Mouse (Mus musculus) C2C12 (cell line): ENCODE results near the gene Nsmce3.

Experiments
- CEBPB ChIP-seq: IDR thresholded peaks from one replicate; pipeline ENCODE4 v1.6.1; 2011; ENCODE audit warnings: low read depth, mild to moderate bottlenecking, control low read depth, moderate library complexity
- CTCF ChIP-seq: IDR thresholded peaks from one replicate; pipeline ENCODE4 v1.5.1; 2011; ENCODE audit not compliant: control insufficient read depth, insufficient read depth, insufficient read length
- FOSL1 ChIP-seq: IDR thresholded peaks from one replicate; pipeline ENCODE4 v1.8.0; 2011; ENCODE audit warnings: mild to moderate bottlenecking, low read length; ENCODE audit not compliant: poor library complexity, insufficient read depth, severe bottlenecking
- MAX ChIP-seq: IDR thresholded peaks from one replicate; pipeline ENCODE4 v1.6.1; 2011; ENCODE audit warnings: mild to moderate bottlenecking, control low read depth
- MYOD1 ChIP-seq: IDR thresholded peaks from one replicate; pipeline ENCODE4 v1.6.1; 2011; ENCODE audit warnings: low read depth; ENCODE audit not compliant: control insufficient read depth, insufficient read length
- MYOG ChIP-seq: IDR thresholded peaks from one replicate; pipeline ENCODE4 v1.6.1; 2011; ENCODE audit not compliant: control insufficient read depth, insufficient read length; ENCODE audit errors: extremely low read depth
- USF1 ChIP-seq: IDR thresholded peaks from one replicate; pipeline ENCODE4 v1.6.1; 2011; ENCODE audit warnings: low read depth, mild to moderate bottlenecking, control low read depth, moderate library complexity

DNA sequence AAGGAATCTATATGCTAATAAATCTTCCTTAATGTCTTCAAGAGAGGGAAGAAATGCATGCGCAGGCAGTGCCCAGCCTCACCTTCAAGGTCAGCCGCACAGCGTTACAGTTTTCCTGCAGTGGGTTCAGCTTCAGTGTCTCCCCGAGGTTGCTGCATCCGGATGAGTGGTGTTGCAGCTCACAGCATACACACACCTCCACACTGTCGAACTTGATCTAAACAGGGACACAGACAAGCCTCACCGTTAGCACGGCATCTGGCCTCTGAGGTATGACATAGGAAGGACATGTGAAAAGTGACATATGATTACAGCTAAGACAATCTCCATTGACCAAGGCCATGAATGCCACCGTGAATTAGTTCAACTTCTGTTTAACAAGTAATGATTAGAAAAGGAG lies 53.1 kb downstream of the Nsmce3 start:
- no peak for TF ChIP-seq CTCF
- TF ChIP-seq MAX: no peak
- TF ChIP-seq CEBPB: no peak
- no peak for TF ChIP-seq USF1
- TF ChIP-seq MYOG: no peak
- TF ChIP-seq FOSL1: no peak
- no peak for TF ChIP-seq MYOD1
